8 mouse cellular contexts compared by ENCODE assay signal in genomic region chr2:121140018-121140882, GRCm38 (mm10). TPM values are rescaled to one million over a fixed set of nuclear protein-coding genes. Genes with fewer than 3 reads are reported as not detected.
DNase-seq lines count a peak whose midpoint lies in the region; ATAC-seq and TF ChIP-seq lines count a peak whose summit lies in the region.

Gene Adal, plus strand, starts transcription at chr2:121140428.
Gene Lcmt2, minus strand, starts transcription at chr2:121140653.

- H3K9me3 ChIP-seq in heart, embryonic 11.5 days (replicated peaks; ENCODE audit: control insufficient read depth, low read length), result no peaks in the 10 kb centered on the region
- peaks cover 8% of the 10 kb centered on the region; the same call in 1 of the 2 replicates for H3K9me3 ChIP-seq in kidney, embryonic 16.5 days (ENCODE audit: low read length)

- TF ChIP-seq CTCF in liver, adult 2 months (IDR thresholded peaks at IDR 0.05; ENCODE audit: low read depth, low read length), result no peak

- H3K4me1 ChIP-seq in heart, embryonic 11.5 days (ENCODE audit: control insufficient read depth, insufficient read depth, low read length), result peaks cover 18% of the 10 kb centered on the region
- peaks cover 24% of the 10 kb centered on the region for H3K4me1 ChIP-seq in kidney, embryonic 16.5 days (ENCODE audit: insufficient read depth, low read length)
- peaks cover 10% of the 10 kb centered on the region for H3K4me1 ChIP-seq in liver, adult 2 months (ENCODE audit: control insufficient read depth, insufficient read depth, low read length)

- DNase-seq in A20 (ENCODE audit: low read depth, low spot score), result peak; percentile 97
- peak; percentile 97 for DNase-seq in brain, adult 2 months (ENCODE audit: low read depth, low spot score)
- DNase-seq in liver, adult 2 months (ENCODE audit: extremely low read depth, low read depth, low spot score), result peak; percentile 85
- peak; percentile 86 for DNase-seq in splenic B cell, adult 2 months (ENCODE audit: low read depth, low spot score)

- peak within 1 kb of the TSS; percentile 88 for H3K27ac ChIP-seq in heart, embryonic 11.5 days (ENCODE audit: low read depth, low read length)
- peak within 1 kb of the TSS; percentile 98 for H3K27ac ChIP-seq in kidney, embryonic 16.5 days (ENCODE audit: low read length)
- peak within 1 kb of the TSS; percentile 94 for H3K27ac ChIP-seq in liver, adult 2 months (replicated peaks; ENCODE audit: insufficient read depth, low read depth, low read length)

- H3ac ChIP-seq in myocyte (ENCODE audit: control insufficient read depth, insufficient read length), result peak within 1 kb of the TSS; percentile 90

- peak; percentile 76; the same call in 1 of the 2 replicates for TF ChIP-seq POLR2A in liver, adult 2 months (IDR thresholded peaks at IDR 0.05; ENCODE audit: extremely low read depth, insufficient read depth, low read length)
- TF ChIP-seq POLR2A in myocyte (IDR thresholded peaks at IDR 0.05; ENCODE audit: insufficient read length, low read depth), result peak; percentile 77

- peak; percentile 86 for ATAC-seq in erythroblast, adult 5-6 weeks (replicated peaks; ENCODE audit: low FRiP score, poor library complexity, severe bottlenecking)
- ATAC-seq in heart, embryonic 11.5 days (replicated peaks; ENCODE audit: insufficient number of reproducible peaks, low FRiP score, low TSS enrichment), result peak; percentile 90
- ATAC-seq in kidney, embryonic 16.5 days (ENCODE audit: low FRiP score, low TSS enrichment), result peak; percentile 96

- H3K9ac ChIP-seq in heart, embryonic 11.5 days (ENCODE audit: low read depth, low read length), result peak within 1 kb of the TSS; percentile 77
- H3K9ac ChIP-seq in kidney, embryonic 16.5 days (replicated peaks; ENCODE audit: low read length), result peak within 1 kb of the TSS; percentile 84
- H3K9ac ChIP-seq in liver, adult 2 months (ENCODE audit: low read depth, low read length), result peak within 1 kb of the TSS; percentile 96

- H3K36me3 ChIP-seq in heart, embryonic 11.5 days (ENCODE audit: control insufficient read depth, insufficient read depth, low read length), result peaks cover 9% of the 10 kb centered on the region
- H3K36me3 ChIP-seq in kidney, embryonic 16.5 days (ENCODE audit: insufficient read depth, low read length), result peaks cover 23% of the 10 kb centered on the region
- H3K36me3 ChIP-seq in liver, adult 2 months (ENCODE audit: control insufficient read depth, insufficient read depth, low read length), result peaks cover 12% of the 10 kb centered on the region
- H3K36me3 ChIP-seq in myocyte (ENCODE audit: control insufficient read depth, insufficient read depth), result no peaks in the 10 kb centered on the region
- H3K36me3 ChIP-seq in splenic B cell, adult 2 months (ENCODE audit: control insufficient read depth, insufficient read depth, low read length, poor library complexity, severe bottlenecking), result peaks cover 2% of the 10 kb centered on the region; the same call in 1 of the 2 replicates

- H3K27me3 ChIP-seq in heart, embryonic 11.5 days (ENCODE audit: control insufficient read depth, insufficient read depth, low read length), result no peaks in the 10 kb centered on the region
- no peaks in the 10 kb centered on the region for H3K27me3 ChIP-seq in kidney, embryonic 16.5 days (ENCODE audit: insufficient read depth, low read length)
- no peaks in the 10 kb centered on the region for H3K27me3 ChIP-seq in liver, adult 2 months (ENCODE audit: control insufficient read depth, insufficient read depth, low read length)
- no peaks in the 10 kb centered on the region for H3K27me3 ChIP-seq in myocyte (ENCODE audit: control insufficient read depth, insufficient read depth, insufficient read length)
- H3K27me3 ChIP-seq in splenic B cell, adult 2 months (ENCODE audit: control insufficient read depth, insufficient read depth, low read length, poor library complexity, severe bottlenecking), result no peaks in the 10 kb centered on the region

- H3K79me2 ChIP-seq in liver, adult 2 months (ENCODE audit: control insufficient read depth, insufficient read depth, low read length), result peaks cover 7% of the 10 kb centered on the region; the same call in 1 of the 2 replicates
- no peaks in the 10 kb centered on the region for H3K79me2 ChIP-seq in myocyte (ENCODE audit: control insufficient read depth, insufficient read depth)

- under 1% methylated on average over 84 of the region's 87 CpGs for WGBS in heart, embryonic 11.5 days (ENCODE audit: insufficient replicate concordance)
- WGBS in kidney, embryonic 16.5 days, result under 1% methylated on average over 87 of the region's 87 CpGs
- under 1% methylated on average over 87 of the region's 87 CpGs for WGBS in liver, adult 2 months

- peak within 1 kb of the TSS; percentile 88 for H3K4me2 ChIP-seq in heart, embryonic 11.5 days
- H3K4me2 ChIP-seq in kidney, embryonic 16.5 days (replicated peaks; ENCODE audit: low read depth, low read length), result peak within 1 kb of the TSS; percentile 74
- H3K4me2 ChIP-seq in myocyte (ENCODE audit: low read depth), result peak within 1 kb of the TSS; percentile 74

- peak within 1 kb of the TSS; percentile 65 for H3K4me3 ChIP-seq in heart, embryonic 11.5 days (ENCODE audit: low read depth, low read length)
- peak within 1 kb of the TSS; percentile 68 for H3K4me3 ChIP-seq in kidney, embryonic 16.5 days (ENCODE audit: low read length)
- H3K4me3 ChIP-seq in liver, adult 2 months (ENCODE audit: insufficient read depth, low read depth, low read length), result peak within 1 kb of the TSS; percentile 95
- peak within 1 kb of the TSS; percentile 26 for H3K4me3 ChIP-seq in myocyte

TF ChIP-seq in myocyte, 11 proteins besides CTCF, POLR2A, EP300 and RAD21:
- peak; percentile 91 for TF ChIP-seq POLR2AphosphoS2 (IDR thresholded peaks at IDR 0.05; ENCODE audit: insufficient read length, low read depth)
- no peak for TF ChIP-seq TCF12 (IDR thresholded peaks at IDR 0.05; ENCODE audit: insufficient read depth, poor library complexity, severe bottlenecking)
- TF ChIP-seq SRF (IDR thresholded peaks at IDR 0.05; ENCODE audit: control insufficient read depth, insufficient read length, low read depth), result no peak
- TF ChIP-seq REST (IDR thresholded peaks at IDR 0.05; ENCODE audit: insufficient read depth, insufficient read length), result no peak
- no peak for TF ChIP-seq CEBPB (IDR thresholded peaks at IDR 0.05; ENCODE audit: insufficient read depth, poor library complexity, severe bottlenecking)

RNA-seq across cellular contexts. Expression of gene Adal, which starts in this region (rescaled TPM):
- 1.2 and 3.3 TPM in 2 replicates for total RNA-seq in erythroblast, adult 5-6 weeks (2015; ENCODE audit: low replicate concordance)
- total RNA-seq in erythroblast, adult 5-6 weeks (2017; ENCODE audit: low replicate concordance), result 4.6 and 7.8 TPM in 2 replicates
- polyA plus RNA-seq in heart, embryonic 11.5 days (2014; fragmentation: Nextera tagmentation; extraction: Ambion mirVana), result 14.3 and 14.6 TPM in 2 replicates
- 23.9 and 26.2 TPM in 2 replicates for polyA plus RNA-seq in kidney, embryonic 16.5 days (2015; fragmentation: Nextera tagmentation; extraction: Ambion mirVana)
- total RNA-seq in liver, adult 2 months (2014; rRNA removed), result 10.0 and 12.6 TPM in 2 replicates
- 7.1 and 8.0 TPM in 2 replicates for polyA plus RNA-seq in liver, adult 2 months (2012; rRNA removed)
- polyA plus RNA-seq in myocyte (2012; fragmentation: generic; extraction: Trizol), result 1.5 TPM

RNA-seq across cellular contexts. Expression of gene Lcmt2, which starts in this region (rescaled TPM):
- total RNA-seq in erythroblast, adult 5-6 weeks (2015; ENCODE audit: low replicate concordance), result 1.7 and 2.5 TPM in 2 replicates
- total RNA-seq in erythroblast, adult 5-6 weeks (2017; ENCODE audit: low replicate concordance), result 2.0 and 4.0 TPM in 2 replicates
- polyA plus RNA-seq in heart, embryonic 11.5 days (2014; fragmentation: Nextera tagmentation; extraction: Ambion mirVana), result 14.0 and 17.6 TPM in 2 replicates
- polyA plus RNA-seq in kidney, embryonic 16.5 days (2015; fragmentation: Nextera tagmentation; extraction: Ambion mirVana), result 26.3 and 28.4 TPM in 2 replicates
- 5.2 and 6.5 TPM in 2 replicates for total RNA-seq in liver, adult 2 months (2014; rRNA removed)
- polyA plus RNA-seq in liver, adult 2 months (2012; rRNA removed), result 9.1 and 9.9 TPM in 2 replicates
- 2.9 TPM for polyA plus RNA-seq in myocyte (2012; fragmentation: generic; extraction: Trizol)

Comparison
In these comparisons a context has a peak if more than half of its experiments do, and no peak if none do; other contexts are left out.
1. Peak in every context shown above with its lines: DNase-seq, ATAC-seq, H3K4me3 ChIP-seq and H3K27ac ChIP-seq.
2. H3K4me3 ChIP-seq: peak in every context shown above with its lines; median percentile 95 in liver, adult 2 months; 68 in kidney, embryonic 16.5 days; 65 in heart, embryonic 11.5 days; 26 in myocyte.